Mouse (Mus musculus): Measurements from ENCODE around the gene Ush1g.

- TF ChIP-seq POLR2A (IDR thresholded peaks at IDR 0.05; ENCODE audit: insufficient read length, low read depth), result no peak
- TF ChIP-seq CEBPB (IDR thresholded peaks at IDR 0.05; ENCODE audit: insufficient read depth, poor library complexity, severe bottlenecking), result 0 out of 2 replicates have a peak, but pooled peaks have one; percentile 29
- no peak for TF ChIP-seq TCF3 (IDR thresholded peaks at IDR 0.05; ENCODE audit: insufficient read length, low read depth)
- no peak for TF ChIP-seq MYOG (IDR thresholded peaks at IDR 0.05; ENCODE audit: control insufficient read depth in 1 of 3, insufficient read depth in 1 of 3, insufficient read length in 2 of 3, low read depth in 2 of 3)
- TF ChIP-seq USF1 (IDR thresholded peaks at IDR 0.05; ENCODE audit: low read depth), result no peak
- TF ChIP-seq MAX (IDR thresholded peaks at IDR 0.05; ENCODE audit: low read depth), result no peak
- no peak for TF ChIP-seq TCF12 (IDR thresholded peaks at IDR 0.05; ENCODE audit: insufficient read depth, poor library complexity, severe bottlenecking)
These were observed 7.6 kb downstream of the Ush1g start for GRCm38 (mm10) chr11:115314249-115314648.
